In the genomic region with DNA sequence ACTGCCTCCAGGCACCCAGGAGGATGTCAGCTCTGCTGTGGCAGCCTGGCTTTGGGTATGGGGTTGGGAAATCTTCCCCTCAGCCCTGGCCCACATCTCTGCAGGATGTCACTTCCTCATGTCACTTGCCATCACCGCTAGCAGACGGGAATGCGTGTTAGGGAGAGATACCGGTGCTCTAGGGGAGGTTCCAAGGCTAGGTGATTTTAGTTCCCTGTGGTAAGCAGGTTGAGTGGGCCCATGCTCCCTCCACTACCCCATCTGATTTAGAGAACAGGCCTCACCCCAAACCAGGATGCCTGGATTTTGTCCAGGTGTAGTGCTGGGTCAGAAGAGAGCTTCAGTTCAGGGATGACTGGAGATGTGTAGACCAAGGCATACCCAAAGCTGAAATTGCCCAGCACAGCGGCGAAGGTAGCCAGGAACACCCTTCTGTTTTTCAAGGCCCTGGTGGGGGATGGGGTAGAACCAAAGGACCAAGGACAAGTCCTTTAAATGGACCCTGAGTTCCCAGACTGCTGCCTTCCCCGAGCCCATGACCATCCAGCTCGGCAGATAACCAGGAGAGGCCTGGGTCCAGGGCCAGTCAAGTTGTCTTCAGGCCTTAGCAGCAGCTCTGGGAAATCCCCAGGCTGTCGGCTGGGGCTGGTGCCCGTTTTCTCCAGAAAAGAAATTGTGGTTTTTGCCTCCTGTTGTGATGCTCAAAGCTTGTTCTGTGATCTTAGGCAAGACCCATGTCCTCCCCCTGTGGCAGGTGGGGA, we compare ENCODE assay signal across 1 mouse cellular context.
A peak's percentile ranks its signal among the peaks of the same experiment; 100 is the strongest.
TF ChIP-seq lines count a peak whose summit lies in the region.

No protein-coding gene starts in this region.

TF ChIP-seq in MEL, 35 proteins besides CTCF, POLR2A, EP300 and RAD21 (continued from another document):
- 0 out of 2 replicates have a peak, but pooled peaks have one; percentile 25 for TF ChIP-seq TCF12 (IDR thresholded peaks at IDR 0.05; ENCODE audit: low read depth, low read length)
- no peak; the same call in 1 of the 2 replicates for TF ChIP-seq TBP (IDR thresholded peaks at IDR 0.05; ENCODE audit: low read depth, low read length)
- TF ChIP-seq TAL1 (IDR thresholded peaks at IDR 0.05; ENCODE audit: low read length) = peak; percentile 72
- no peak for TF ChIP-seq USF2 (IDR thresholded peaks at IDR 0.05; ENCODE audit: borderline replicate concordance in 1 of 2, insufficient read depth in 1 of 2, low read depth in 1 of 2, low read length in 2 of 2)
- 0 out of 2 replicates have a peak, but pooled peaks have one; percentile 32 for TF ChIP-seq RCOR1 (IDR thresholded peaks at IDR 0.05; ENCODE audit: low read depth, low read length)
- peak; percentile 7; the same call in 1 of the 2 replicates for TF ChIP-seq GATA1 (IDR thresholded peaks at IDR 0.05; ENCODE audit: low read depth, low read length)
- TF ChIP-seq MXI1 (IDR thresholded peaks at IDR 0.05; ENCODE audit: low read depth, low read length) = peak; percentile 41; the same call in 1 of the 2 replicates
TF ChIP-seq in MEL: peak in this region for 6.
